Mouse (Mus musculus) hindbrain, embryonic 13.5 days (tissue): ENCODE results near the gene Mark3. TPM values are rescaled to one million over a fixed set of nuclear protein-coding genes. Genes with fewer than 3 reads are reported as not detected.

ENCODE experiments used
- ATAC-seq: fragments of 200-750 bp; cut with Nextera tagmentation; 2 replicates; pipeline ENCODE4 v1.8.0; 2017; ENCODE audit warnings: moderate TSS enrichment; ENCODE audit not compliant: low FRiP score
- H3K27ac ChIP-seq: fragments of 300-500 bp; sonication (generic); 2 replicates; pipeline ENCODE4 v1.5.1; 2015; ENCODE audit warnings: inconsistent platforms, mild to moderate bottlenecking, moderate library complexity
- H3K27me3 ChIP-seq: fragments of 300-500 bp; sonication (generic); 2 replicates; pipeline ENCODE4 v1.6.1; 2015; ENCODE audit warnings: mild to moderate bottlenecking, inconsistent platforms
- H3K36me3 ChIP-seq: fragments of 300-500 bp; sonication (generic); 2 replicates; pipeline ENCODE4 v1.6.1; 2015; ENCODE audit warnings: mild to moderate bottlenecking, inconsistent platforms
- H3K4me1 ChIP-seq: fragments of 300-500 bp; sonication (generic); replicated peaks from 2 replicates; pipeline ENCODE4 v1.6.1; 2015; ENCODE audit warnings: inconsistent platforms
- H3K4me2 ChIP-seq: fragments of 300-500 bp; sonication (generic); 2 replicates; pipeline ENCODE4 v1.6.1; 2015; ENCODE audit warnings: inconsistent platforms, mild to moderate bottlenecking, moderate library complexity
- H3K4me3 ChIP-seq: fragments of 300-500 bp; sonication (generic); 2 replicates; pipeline ENCODE4 v1.5.1; 2015; ENCODE audit warnings: mild to moderate bottlenecking, inconsistent platforms
- H3K9ac ChIP-seq: fragments of 300-500 bp; sonication (generic); 2 replicates; pipeline ENCODE4 v1.6.1; 2015; ENCODE audit warnings: mild to moderate bottlenecking, inconsistent platforms
- H3K9me3 ChIP-seq: fragments of 300-500 bp; sonication (generic); 2 replicates; pipeline ENCODE4 v1.6.1; 2016; ENCODE audit warnings: inconsistent platforms
- WGBS: fragments of 180-500 bp; shearing (Covaris S2); methylation state at CpG from one replicate; pipeline ENCODE4 v1.1.7; 2015; 5-methylcytosine and 5-hydroxymethylcytosine counted together
- polyA plus RNA-seq: library from polyadenylated mRNA; unstranded; fragments of >200 nt; fragmentation: Nextera tagmentation; extraction: Ambion mirVana; gene quantifications from 2 replicates; pipeline ENCODE4 v1.2.1, GENCODE M21; 2015

Gene Mark3
- polyA plus RNA-seq, 1 experiment from 2014 or later = 50.9 TPM

DNA sequence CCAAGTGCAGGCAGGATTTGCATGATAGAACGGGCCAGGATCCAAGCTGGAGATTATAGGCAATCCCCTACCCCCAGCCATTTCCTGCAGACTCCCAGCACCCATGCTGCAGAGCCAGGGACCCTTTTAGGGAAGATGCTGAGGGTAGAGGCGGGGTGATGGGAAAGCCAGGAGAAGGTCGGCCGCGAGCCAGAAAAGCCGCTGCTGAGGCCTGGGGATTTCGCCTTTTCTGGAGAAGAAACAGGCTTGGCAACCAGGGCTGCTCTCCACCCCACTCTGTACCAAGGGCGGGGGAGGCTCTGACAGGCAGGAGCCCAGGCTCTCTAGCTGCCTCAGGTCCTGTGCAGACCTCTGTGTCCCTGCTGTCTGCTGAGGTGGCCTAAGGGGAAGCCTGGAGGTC is 107.0 kb downstream of the Mark3 start:
- peaks cover 36% of the 10 kb centered on the region for H3K36me3 ChIP-seq
- 92% methylated on average over 8 of the region's 8 CpGs for WGBS
- no peaks in the 10 kb centered on the region for H3K27me3 ChIP-seq
- no peak for ATAC-seq
- H3K9me3 ChIP-seq = no peaks in the 10 kb centered on the region
- H3K4me2 ChIP-seq = no peak overlapping the region
- H3K4me3 ChIP-seq = no peak overlapping the region
- no peak overlapping the region for H3K9ac ChIP-seq
- peaks cover 25% of the 10 kb centered on the region for H3K4me1 ChIP-seq
- no peak overlapping the region for H3K27ac ChIP-seq

DNA sequence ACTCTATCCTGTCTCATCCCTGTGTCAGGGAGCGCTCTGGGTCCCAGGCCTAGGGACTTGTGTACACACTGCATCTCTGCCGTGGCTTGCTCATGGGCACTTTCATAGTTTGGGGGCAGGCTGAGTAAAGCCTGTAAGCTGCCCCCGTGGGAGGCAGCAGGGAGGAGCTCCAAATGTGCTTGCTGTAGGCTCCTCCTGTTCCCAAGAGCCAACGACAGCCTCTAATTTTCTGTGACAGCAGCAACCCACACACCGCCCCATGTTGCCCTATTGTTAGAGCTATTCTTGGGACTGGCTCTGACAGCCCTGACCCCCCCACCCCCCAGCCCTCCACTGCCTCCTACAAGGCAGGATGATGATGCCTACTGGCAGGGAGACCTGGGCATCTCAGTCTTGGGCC is 107.7 kb downstream of the Mark3 start:
- ATAC-seq = no peak
- no peaks in the 10 kb centered on the region for H3K27me3 ChIP-seq

GRCm38 (mm10) chr12:111682806-111683205 is 108.5 kb downstream of the Mark3 start:
- 61% methylated on average over 5 of the region's 5 CpGs for WGBS
- ATAC-seq = no peak
- Histone ChIP-seq H3K4me1 (peaks cover 28% of the 10 kb centered on the region), H3K36me3 (peaks cover 36% of the 10 kb centered on the region), H3K9me3 (no peaks in the 10 kb centered on the region), H3K9ac (peak overlapping the region; percentile 15; the same call in 1 of the 2 replicates), H3K27ac (no peak overlapping the region), H3K4me2 (no peak overlapping the region), H3K4me3 (no peak overlapping the region), H3K27me3 (no peaks in the 10 kb centered on the region)

More for the DNA sequence above, 107.7 kb downstream of the Mark3 start:
- Histone ChIP-seq H3K4me3 (no peak overlapping the region), H3K36me3 (peaks cover 36% of the 10 kb centered on the region), H3K4me2 (no peak overlapping the region), H3K27ac (no peak overlapping the region), H3K4me1 (peaks cover 27% of the 10 kb centered on the region), H3K9me3 (no peaks in the 10 kb centered on the region), H3K9ac (0 out of 2 replicates have a peak overlapping the region, but pooled peaks have one; percentile 19)
- WGBS = 84% methylated on average over 5 of the region's 5 CpGs

DNA sequence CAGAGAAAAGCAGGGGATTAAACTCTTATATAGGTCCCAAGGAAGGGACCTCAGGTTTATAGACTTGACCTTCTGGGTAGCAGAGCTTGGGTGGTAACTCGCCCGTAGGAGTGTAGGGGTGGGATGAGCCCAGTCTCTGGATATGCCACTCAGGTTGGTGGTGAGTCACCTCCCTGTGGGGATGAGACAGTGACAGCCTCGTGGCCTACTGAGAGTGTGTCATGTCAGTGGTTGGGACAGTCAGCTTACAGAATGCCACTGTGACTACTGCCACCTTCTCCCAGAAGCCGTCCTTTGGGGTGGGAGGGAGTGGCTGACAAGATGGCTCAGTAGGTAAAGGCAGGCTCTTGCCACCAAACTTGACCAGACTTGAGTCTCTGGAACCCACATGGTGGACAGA is 112.1 kb downstream of the Mark3 start:
- no peaks in the 10 kb centered on the region for H3K27me3 ChIP-seq
- H3K4me3 ChIP-seq = no peak overlapping the region
- H3K9me3 ChIP-seq = no peaks in the 10 kb centered on the region
- peaks cover 21% of the 10 kb centered on the region for H3K36me3 ChIP-seq
- 78% methylated on average over 4 of the region's 4 CpGs for WGBS
- H3K27ac ChIP-seq = peak overlapping the region; percentile 86
- H3K9ac ChIP-seq = no peak overlapping the region; the same call in 1 of the 2 replicates
- H3K4me1 ChIP-seq = peaks cover 38% of the 10 kb centered on the region
- no peak overlapping the region for H3K4me2 ChIP-seq
- no peak for ATAC-seq

DNA sequence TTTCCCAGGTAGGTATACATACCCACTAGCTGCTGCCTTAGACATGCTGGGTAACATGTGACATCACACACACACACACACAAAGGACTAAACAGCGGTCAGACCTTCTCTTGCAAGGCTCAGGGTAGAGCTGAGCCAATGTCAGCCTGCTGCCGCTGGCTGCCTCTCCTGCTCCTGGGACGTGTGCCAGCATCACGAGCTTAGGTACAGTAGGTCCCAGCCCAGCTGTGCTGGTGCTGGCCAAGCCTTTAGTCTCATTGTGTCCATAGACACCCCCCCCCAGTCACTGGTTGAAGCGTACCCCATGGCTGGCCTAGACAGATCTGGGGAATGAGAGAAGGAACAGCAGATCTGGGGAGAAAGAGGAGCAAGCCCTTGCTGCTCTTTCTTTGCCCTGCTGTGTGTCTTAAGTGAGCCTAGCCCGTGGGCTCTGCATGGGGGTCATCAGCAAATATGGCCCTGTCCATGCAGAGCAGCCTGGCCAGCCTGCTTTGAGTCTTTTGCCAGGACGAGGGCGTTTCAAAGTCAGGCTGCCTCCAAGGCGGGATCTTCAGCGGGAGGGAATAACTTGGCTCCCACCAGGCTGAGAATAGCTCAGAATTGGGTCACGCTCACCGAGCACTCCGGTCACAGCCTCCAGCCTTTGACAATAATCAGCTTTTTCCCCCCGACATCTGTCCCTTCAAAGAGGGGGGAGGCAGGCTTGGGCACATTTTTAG is 113.2 kb downstream of the Mark3 start:
- peak; percentile 52 for ATAC-seq
- H3K4me2 ChIP-seq = 0 out of 2 replicates have a peak overlapping the region, but pooled peaks have one; percentile 1
- peak overlapping the region; percentile 43 for H3K9ac ChIP-seq
- H3K36me3 ChIP-seq = peaks cover 11% of the 10 kb centered on the region
- peak overlapping the region; percentile 86 for H3K27ac ChIP-seq
- no peaks in the 10 kb centered on the region for H3K9me3 ChIP-seq
- peaks cover 49% of the 10 kb centered on the region for H3K4me1 ChIP-seq
- H3K27me3 ChIP-seq = no peaks in the 10 kb centered on the region
- no peak overlapping the region for H3K4me3 ChIP-seq
- WGBS = 12% methylated on average over 14 of the region's 14 CpGs

GRCm38 (mm10) chr12:111688069-111688428 is 113.7 kb downstream of the Mark3 start:
- Histone ChIP-seq H3K36me3 (peaks cover 9% of the 10 kb centered on the region; the same call in 1 of the 2 replicates), H3K27ac (peak overlapping the region; percentile 86), H3K4me2 (0 out of 2 replicates have a peak overlapping the region, but pooled peaks have one; percentile 1), H3K9ac (peak overlapping the region; percentile 43), H3K27me3 (no peaks in the 10 kb centered on the region), H3K4me3 (no peak overlapping the region), H3K9me3 (no peaks in the 10 kb centered on the region), H3K4me1 (peaks cover 55% of the 10 kb centered on the region)
- ATAC-seq = no peak
- 31% methylated on average over 2 of the region's 2 CpGs for WGBS

GRCm38 (mm10) chr12:111689426-111689825 is 115.1 kb downstream of the Mark3 start:
- Histone ChIP-seq H3K9ac (no peak overlapping the region), H3K4me1 (peaks cover 68% of the 10 kb centered on the region), H3K36me3 (no peaks in the 10 kb centered on the region), H3K4me2 (no peak overlapping the region), H3K27me3 (no peaks in the 10 kb centered on the region), H3K27ac (no peak overlapping the region), H3K4me3 (no peak overlapping the region), H3K9me3 (no peaks in the 10 kb centered on the region)
- ATAC-seq = no peak
- 82% methylated on average over 11 of the region's 11 CpGs for WGBS

DNA sequence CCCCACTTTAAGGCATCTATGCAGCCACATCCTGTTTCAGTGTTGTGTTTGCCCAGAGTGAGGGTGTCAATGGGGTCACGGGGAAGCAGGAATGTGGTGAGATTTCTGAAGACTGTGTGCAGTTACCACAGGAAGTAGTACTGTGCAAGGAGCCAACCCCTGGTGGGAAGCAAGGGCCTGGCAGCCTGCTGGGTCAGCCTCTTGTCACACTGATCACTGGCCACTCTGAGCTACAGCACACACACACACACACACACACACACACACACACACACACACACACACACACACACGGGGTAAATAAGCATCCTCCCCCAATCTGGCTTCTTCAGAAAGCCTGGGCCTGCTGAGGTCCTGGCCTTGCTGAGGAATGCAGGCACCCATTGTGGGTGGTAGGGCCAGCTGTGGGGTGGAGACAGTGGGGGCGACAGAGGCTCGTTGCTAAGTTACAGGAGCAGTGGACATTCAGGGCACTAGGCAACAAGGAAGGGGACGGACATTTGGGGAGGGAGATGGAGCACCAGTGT is 117.1 kb downstream of the Mark3 start:
- ATAC-seq = 0 out of 2 replicates have a peak, but pooled peaks have one; percentile 18
- WGBS = 0% methylated on average over 4 of the region's 5 CpGs
- Histone ChIP-seq H3K9ac (0 out of 2 replicates have a peak overlapping the region, but pooled peaks have one; percentile 24), H3K4me1 (peaks cover 87% of the 10 kb centered on the region), H3K36me3 (no peaks in the 10 kb centered on the region), H3K4me2 (no peak overlapping the region), H3K27ac (peak overlapping the region; percentile 93), H3K27me3 (no peaks in the 10 kb centered on the region), H3K9me3 (no peaks in the 10 kb centered on the region), H3K4me3 (no peak overlapping the region)

- Histone ChIP-seq H3K27ac (peak overlapping the region; percentile 93), H3K4me2 (no peak overlapping the region), H3K27me3 (no peaks in the 10 kb centered on the region), H3K9ac (peak overlapping the region; percentile 60; the same call in 1 of the 2 replicates), H3K9me3 (no peaks in the 10 kb centered on the region), H3K36me3 (no peaks in the 10 kb centered on the region), H3K4me1 (peaks cover 73% of the 10 kb centered on the region), H3K4me3 (no peak overlapping the region)
- ATAC-seq = no peak
- 64% methylated on average over 5 of the region's 5 CpGs for WGBS
Observed at GRCm38 (mm10) chr12:111692899-111693298, 118.6 kb downstream of the Mark3 start.

GRCm38 (mm10) chr12:111693341-111694270 is 119.3 kb downstream of the Mark3 start:
- Histone ChIP-seq H3K4me2 (peak overlapping the region; percentile 31), H3K9me3 (no peaks in the 10 kb centered on the region), H3K4me1 (peaks cover 69% of the 10 kb centered on the region), H3K9ac (peak overlapping the region; percentile 60), H3K27ac (peak overlapping the region; percentile 93), H3K36me3 (no peaks in the 10 kb centered on the region), H3K27me3 (no peaks in the 10 kb centered on the region), H3K4me3 (no peak overlapping the region)
- 5% methylated on average over 18 of the region's 18 CpGs for WGBS
- ATAC-seq = peak; percentile 84

DNA sequence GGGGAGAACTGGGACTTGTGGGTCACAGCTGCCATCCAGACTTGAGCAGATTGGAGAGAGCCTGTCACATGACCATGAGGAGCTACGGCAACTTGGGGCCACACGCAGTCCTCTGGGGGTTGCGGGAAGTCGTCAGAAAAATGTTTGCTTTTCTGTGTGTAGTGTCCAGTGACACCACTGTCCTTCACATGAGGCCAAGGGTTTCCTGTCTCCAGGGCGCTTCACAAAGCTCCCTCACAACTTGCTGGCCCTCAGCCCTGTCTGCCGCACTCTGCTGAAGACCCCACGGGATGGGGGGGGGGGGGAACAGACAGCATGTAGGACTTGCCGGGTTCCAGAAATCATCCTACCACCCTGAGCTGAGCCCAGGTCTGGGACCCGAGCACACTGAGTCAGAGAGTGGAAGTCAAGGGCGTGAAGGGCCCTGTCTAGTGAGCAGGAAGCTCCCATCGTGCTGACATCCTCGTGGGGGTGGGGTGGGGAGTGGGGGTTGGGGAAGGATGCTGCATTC is 120.0 kb downstream of the Mark3 start:
- no peaks in the 10 kb centered on the region for H3K9me3 ChIP-seq
- H3K4me1 ChIP-seq = peaks cover 71% of the 10 kb centered on the region
- no peaks in the 10 kb centered on the region for H3K27me3 ChIP-seq
- H3K9ac ChIP-seq = peak overlapping the region; percentile 60
- peak overlapping the region; percentile 31 for H3K4me2 ChIP-seq
- WGBS = 3% methylated on average over 12 of the region's 12 CpGs
- H3K27ac ChIP-seq = peak overlapping the region; percentile 93
- no peak overlapping the region for H3K4me3 ChIP-seq
- ATAC-seq = peak; percentile 38
- H3K36me3 ChIP-seq = no peaks in the 10 kb centered on the region
